Mouse (Mus musculus) inflammation-experienced regulatory T-cells, adult 6 months (primary cell): ENCODE measurements around the gene Zranb1. TPM values are rescaled to one million over a fixed set of nuclear protein-coding genes. Genes with fewer than 3 reads are reported as not detected.
A peak's percentile ranks its signal among the peaks of the same experiment; 100 is the strongest.

Experiments
- ATAC-seq: one replicate; pipeline ENCODE4 v1.8.0; 2017
- polyA plus RNA-seq, 3 experiments: library from polyadenylated mRNA; unstranded; fragments of 100-300 nt; shearing (Covaris generic); gene quantifications; one replicate each; pipeline ENCODE4 v1.2.1; 2017

Gene Zranb1
- polyA plus RNA-seq, 3 experiments from 2014 or later: 8.2 to 14.0 (median 13.5) TPM

DNA sequence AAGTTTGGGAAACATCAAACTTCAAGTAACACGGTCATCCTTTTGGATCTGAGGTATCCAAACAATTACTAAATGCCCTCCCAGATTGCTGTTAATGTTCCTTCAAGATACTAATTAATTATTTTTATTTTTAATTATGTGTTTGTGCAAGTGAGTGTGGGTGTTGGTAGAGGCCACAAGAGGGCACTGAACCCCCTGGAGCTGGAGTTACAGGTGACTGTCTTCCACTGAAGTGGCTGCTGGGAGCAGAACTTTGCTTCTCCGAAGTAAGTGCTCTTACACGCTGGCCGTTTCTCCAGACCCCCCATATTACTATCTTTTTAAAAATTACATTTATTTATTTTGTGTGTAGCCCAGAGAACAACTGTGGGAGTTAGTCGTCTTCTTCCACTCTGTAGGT lies 887 bp upstream of the Zranb1 start:
- no peak for ATAC-seq

DNA sequence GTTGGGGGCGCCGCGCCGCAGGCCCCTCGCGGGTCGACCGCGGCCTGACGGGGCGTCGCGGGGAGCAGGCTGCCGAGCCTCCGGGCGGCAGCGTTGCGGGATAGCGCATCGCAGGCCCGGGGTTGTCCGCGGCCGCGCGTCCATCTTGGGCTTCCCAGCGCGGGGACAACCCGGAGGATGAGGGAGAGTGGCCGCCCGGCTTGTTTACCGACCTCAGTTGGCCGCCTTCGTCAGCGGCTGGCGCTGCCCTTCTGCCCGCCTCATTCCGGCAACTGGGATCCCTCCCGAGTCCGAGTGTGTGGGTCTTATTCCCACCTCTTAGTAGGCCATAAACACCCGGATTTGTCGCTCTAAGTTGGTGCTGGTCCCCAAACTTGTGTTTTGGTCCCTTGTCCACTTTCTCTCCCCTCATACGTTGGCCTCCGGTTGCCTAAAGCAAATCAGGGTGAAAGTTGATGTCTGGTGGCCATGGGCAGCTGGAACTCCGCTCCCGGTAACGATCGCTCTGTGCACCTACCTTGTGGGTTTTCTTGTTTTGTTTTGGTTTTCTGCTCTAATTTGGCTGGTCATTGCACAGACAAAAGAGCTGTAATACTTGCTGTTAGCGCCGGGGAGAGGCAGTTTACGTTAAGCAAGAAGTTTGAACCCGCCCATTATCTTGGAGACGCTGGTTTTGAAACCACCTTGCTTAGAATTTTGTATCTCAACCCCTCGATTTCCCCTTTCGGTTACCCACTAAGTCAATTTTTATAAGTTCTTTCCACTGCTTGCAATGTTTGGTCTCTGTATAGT lies 814 bp downstream of the Zranb1 start:
- peak; percentile 16 for ATAC-seq

DNA sequence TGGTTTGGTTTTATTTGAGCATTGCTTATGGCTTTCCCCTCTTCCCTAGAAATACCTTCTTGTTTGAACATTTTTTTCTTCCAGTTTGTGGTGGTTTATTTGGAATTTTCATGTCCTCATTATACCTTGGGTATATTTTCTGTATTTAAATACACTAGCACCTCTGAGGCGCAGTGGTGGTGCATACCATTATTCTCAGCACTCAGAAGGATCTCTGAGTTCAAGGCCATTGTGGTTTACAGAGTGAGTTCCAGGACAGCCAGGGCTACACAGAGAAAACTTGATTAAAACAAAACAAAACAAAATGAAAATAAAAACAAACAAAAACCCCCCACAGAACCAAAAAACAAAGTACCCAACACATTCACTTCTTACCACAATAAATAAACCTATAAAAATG lies 2.4 kb downstream of the Zranb1 start:
- no peak for ATAC-seq

DNA sequence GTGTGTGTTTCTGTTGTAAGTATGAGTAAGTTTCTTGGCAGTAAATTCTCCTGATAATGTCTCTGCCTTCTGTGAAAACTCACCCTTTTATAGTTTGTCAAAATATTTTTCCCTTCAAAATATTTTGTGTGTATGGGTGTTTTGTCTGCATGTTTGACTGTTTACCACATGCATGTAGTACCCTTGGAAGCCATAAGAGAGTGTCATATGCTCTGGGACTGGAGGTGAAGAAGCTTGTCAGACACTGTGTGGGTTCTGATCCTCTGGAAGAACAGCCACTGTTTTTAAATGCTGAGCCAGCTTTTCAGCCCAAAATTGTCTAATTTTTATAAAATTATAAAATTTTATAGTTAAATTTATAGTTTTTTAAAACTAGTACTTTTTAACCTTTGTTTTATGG lies 3.8 kb downstream of the Zranb1 start:
- ATAC-seq: no peak

DNA sequence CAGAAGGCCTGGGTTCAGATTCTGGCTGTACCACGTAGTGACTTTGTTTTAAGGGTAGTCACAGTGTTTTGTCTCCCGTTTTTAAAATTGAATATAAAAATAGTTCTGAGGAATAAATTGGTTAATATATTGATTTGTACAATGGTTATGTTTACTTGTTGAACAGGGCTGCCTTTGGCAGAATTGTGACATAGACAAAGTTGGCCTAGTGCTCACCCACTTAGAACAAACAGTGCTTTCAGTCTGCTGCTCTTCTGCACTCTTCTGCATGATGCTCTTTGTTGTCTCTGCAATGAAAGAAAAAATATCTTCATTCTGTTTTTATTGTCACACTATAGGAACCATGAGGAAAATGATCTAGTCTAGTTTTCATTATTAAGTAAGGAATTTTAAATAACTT lies 8.2 kb downstream of the Zranb1 start:
- no peak for ATAC-seq

DNA sequence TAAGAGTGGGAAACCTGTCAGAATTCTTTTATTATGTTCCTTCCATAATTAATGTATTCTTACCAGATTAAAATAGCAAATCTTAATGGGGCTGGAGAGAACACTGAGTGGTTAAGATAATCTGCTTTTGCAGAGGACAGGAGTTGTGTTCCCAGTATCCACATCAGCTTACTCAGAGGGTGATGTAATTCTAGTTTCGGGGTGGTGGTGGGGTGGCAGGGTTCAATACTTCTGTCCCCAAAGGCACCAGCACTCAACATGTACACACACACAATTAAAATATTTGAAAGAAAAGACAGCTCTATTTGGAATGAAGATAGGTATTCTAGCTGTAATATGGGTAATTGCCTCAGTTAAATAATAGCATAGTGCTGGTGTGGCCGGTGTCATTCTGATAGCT lies 9.6 kb downstream of the Zranb1 start:
- ATAC-seq: no peak

DNA sequence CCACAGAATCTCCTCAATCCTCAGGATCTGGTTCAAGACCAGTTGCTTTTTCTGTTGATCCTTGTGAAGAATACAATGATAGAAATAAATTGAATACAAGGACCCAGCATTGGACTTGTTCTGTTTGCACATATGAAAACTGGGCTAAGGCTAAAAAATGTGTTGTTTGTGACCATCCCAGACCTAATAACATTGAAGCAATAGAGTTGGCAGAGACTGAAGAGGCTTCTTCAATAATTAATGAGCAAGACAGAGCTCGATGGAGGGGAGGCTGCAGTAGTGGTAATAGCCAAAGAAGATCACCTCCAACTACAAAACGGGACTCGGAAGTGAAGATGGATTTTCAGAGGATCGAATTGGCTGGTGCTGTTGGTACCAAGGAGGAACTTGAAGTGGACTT lies 19.0 kb downstream of the Zranb1 start:
- no peak for ATAC-seq

DNA sequence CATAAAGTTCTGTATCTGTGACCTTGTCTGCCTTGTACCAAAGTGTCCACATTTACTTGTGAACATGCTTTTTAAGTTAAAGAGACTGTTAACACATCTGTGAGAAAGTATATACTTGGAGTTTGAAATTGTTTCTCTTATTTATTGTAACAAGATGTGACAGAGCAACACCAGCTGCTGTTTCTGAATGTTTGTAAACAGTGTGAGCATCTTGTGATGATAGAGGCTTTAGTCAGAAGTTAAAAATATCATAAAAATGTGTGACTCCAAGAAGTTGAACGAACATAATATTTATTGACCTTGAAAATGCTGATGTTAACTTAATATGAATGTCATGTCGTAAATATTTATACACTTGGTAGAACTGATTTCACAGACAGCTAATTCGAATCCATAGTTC lies 19.7 kb downstream of the Zranb1 start:
- ATAC-seq: no peak

DNA sequence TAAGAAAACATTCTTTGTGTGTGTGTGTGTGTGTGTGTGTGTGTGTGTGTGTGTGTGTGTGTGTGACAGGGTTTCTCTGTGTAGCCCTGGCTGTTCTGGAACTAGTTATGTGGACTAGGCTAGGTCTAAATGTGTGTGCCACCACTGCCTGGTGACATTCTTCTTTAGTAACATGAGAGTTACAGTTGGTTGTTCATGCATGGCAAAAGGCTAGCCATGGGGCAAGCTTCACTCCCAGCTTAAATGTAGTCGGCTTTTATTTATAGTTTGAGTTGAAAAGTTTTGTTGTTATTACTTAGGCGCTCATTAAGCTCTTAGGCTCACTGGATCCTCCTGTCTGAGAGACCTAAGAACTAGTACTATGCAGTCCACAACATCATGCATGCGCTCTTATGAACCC lies 33.5 kb downstream of the Zranb1 start:
- no peak for ATAC-seq

DNA sequence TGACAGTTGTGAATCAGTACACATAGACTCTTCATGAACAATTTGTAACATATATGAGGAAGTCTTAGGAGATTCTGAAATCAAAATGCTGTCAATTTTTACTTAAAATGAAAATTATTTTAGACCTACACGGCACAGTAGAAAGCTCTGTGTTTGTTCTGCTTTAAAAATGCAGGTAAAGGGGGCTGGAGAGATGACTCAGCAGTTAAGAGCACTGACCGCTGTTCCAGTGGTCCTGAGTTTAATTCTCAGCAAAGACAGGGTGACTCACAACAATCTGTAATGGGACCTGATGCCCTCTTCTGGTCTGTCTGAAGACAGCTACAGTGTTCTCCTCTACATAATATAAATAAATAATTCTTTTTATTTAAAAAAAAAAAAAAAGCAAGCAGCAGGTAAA lies 34.8 kb downstream of the Zranb1 start:
- ATAC-seq: no peak

DNA sequence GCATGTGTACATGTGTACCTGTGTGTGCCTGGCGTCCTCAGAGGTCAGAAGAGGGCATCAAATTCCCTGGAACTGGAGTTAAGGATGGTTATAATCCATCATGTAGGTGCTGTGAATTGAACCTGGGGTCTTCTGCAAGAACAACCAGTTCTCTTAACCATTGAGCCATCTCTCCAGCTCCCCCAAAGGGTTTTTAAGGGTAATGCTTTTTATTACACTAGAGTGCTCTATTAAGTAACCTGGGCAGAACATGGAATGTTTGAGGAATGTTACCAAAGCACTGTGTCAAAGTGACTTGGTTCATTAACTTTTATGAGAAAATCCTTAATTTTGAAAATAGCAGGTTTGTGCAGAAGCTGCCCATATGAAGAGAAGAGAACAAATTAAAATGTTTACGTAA lies 41.1 kb downstream of the Zranb1 start:
- no peak for ATAC-seq

DNA sequence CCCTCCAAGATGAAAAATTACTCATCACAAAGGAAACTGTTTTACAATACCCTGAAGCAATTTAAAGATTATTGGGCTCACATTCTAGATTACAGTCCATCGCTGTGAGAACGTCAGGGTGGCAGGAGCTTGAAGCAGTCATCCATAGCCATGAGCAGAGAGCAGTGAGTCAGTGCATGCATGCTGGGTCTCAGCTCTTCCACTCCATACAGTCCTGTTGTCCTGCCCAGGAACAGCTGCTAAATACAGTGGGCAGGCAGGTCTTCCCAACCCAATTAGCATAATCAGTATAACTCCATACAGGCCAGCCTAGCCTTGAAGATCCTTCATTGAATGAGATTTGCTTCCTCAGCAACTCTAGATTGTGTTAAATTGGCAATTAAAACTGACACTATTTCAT lies 45.1 kb downstream of the Zranb1 start:
- no peak for ATAC-seq

DNA sequence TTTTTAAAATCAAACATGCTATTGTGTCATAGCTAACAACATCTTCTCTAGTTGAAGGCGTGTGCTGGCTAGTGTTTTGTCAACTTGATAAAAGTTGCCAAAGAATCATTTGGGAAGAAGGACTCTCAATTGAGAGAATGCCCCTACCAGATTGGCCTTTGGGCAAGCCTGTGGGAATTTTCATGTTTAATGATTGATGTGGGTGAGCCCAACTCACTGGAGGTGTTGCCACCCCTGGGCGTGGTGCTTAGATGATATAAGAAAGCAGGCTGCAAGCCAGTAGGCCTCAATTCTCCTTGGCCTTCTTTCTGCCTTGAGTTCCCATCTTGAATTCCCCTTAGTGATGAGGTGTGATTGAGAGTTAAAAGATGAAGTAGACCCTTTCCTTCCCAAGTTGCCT lies 47.0 kb downstream of the Zranb1 start:
- no peak for ATAC-seq

DNA sequence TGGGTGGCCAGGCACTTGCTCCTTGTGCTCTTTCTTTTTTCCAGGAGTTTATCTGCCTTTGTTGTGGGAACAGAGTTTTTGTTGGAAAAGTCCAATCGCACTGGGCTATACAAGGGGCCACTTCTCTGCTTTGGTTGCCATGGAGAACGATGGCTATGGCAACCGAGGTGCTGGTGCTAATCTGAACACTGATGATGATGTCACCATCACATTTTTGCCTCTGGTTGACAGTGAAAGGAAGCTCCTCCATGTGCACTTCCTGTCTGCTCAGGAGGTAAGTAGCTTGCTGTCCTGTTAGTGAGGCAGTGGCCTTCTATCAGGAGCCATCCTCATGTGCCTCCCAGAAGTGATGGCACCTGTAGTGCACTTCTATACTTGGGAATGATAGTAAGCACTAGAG lies 51.7 kb downstream of the Zranb1 start:
- ATAC-seq: no peak

DNA sequence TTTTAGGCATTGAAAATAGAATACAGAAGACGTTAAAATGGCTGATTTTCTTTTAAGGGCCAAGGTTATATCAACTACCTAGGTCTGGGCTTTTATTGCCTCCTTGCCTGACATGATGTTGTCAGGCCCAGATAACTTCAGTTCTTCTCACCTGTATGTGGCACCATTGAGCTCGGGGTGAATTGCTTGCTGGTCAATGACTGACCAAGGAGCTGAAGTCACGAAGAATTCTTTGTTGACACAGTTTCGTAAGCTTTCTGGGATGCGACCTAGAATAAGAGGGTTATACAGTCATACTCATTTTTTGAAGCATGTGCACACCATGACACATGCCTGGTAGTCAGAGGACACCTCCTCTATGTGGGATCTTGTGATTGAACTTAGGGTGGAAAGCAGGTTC lies 58.9 kb downstream of the Zranb1 start:
- no peak for ATAC-seq

DNA sequence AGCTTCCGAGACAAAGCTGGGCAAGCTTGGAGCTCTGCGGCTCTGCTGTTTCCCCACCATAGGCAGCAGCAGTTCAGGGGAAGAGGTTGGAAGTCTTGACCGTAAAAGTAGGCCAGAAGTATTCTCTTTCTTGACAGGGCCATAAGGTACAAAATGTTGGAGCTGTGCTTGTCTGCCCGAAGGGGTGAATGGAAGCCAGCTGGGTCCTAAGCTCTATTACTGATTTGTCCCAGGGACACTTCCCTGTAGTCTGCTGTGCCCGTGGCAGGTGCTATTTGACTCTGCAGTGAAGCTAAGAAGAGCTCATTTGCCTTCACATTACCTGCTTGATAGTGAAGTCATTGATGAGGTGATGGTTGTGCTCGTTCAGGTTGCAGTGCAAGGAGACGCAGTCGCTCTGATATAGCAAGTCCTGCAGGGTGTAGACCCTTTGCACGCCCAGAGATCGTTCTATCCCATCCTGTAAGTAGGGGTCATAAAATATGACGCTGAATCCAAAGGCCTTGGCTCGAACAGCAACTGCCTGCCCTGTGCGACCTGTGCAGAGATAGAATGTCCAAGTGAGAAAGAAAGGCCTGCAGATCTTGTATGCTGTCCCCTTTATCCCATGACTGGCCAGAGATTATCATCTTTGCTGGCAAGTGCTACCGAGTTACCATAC lies 60.4 kb downstream of the Zranb1 start:
- ATAC-seq: no peak

DNA sequence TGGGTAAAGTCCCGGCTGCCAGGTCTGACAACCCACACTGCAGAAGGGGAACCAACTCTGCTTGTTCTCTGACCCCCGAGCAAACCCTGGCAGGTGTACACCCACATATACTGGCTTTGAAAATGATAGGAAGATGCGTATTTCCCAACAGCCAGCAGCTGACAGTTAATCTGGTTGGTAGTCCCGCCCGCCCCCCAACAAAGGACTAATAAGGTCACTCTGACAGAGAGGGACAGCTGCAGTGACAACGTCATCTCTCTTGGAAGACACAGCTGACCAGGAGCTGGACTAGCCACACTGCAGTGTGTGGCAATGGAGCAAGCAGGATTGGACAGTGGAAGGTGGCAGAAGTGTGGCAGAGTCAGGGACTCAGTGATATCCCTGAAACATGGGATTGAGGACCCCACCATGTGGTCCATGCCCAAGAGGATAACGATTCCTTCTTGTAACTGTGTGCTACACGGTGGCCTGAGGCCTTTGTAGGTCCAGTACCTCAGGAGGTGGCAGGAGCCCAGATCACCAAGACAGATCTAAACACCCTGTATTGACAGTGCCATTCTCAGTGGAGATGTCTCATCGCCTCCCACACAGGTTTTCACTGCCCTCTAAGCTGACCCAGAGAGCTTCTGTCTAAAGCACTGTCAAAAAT lies 62.1 kb downstream of the Zranb1 start:
- ATAC-seq: no peak

DNA sequence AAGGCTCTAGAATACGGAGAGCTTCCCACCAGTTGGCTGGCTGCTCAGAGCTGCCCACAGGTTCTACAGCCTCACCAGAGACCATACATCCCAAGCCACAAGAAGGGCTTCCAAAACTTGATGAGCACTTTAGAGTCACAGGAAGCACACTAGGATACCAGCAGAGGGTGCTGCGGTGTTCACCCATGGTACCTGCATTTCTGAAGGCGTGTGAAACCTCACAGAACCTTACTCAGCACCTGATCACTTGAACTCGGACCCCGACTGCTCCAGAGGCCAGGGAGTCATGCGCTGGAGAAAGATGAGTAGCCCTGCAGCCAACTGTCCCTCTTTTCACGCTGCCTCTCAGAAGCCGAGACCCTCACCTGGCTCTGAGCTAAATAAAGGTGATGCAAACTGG lies 63.2 kb downstream of the Zranb1 start:
- ATAC-seq: no peak

DNA sequence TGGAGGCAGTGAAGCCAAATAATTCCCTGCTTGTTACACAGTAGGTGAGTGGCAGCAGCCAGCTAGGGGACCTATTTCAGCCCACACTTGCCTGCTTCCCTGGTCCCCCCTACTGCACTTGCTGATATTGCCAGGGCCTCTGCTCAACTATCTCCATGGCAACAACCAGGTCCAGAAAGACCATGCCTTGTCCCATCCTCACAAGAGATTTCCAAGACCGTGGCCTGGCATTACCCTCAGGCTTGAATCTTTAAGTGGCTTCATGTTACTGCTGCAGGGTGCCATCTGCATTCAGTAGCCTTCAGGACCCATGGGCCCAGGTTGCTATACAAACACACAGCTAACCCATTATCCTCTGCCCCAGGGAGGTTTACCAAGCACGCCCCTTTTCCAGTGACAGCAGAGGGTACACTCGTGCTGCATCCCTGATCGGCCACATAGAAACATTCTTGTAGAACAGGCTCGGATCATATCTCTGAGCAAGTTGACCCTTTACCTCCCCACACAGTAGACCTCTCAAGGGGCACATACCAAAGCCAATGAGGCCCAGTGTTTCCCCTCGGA lies 63.8 kb downstream of the Zranb1 start:
- ATAC-seq: no peak

DNA sequence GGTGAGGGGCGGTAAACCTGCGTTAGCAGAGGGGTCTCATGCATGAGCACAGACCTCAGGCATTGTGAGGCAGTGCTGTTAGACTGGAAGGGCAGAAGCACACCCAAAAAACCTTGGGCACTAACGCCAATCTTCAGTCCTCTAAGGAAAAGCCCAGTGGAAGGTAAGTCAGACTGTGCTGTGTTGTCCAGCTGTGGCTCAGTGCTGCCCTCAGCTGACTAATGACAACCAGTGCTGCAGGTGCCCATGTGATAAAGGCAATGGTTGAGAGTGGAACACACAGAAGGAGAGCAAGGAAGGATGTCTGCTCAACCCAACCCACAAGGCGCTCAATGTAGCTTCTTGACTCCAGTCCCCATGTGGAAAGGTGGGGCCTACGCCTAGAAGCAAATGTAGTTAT lies 65.4 kb downstream of the Zranb1 start:
- ATAC-seq: no peak

DNA sequence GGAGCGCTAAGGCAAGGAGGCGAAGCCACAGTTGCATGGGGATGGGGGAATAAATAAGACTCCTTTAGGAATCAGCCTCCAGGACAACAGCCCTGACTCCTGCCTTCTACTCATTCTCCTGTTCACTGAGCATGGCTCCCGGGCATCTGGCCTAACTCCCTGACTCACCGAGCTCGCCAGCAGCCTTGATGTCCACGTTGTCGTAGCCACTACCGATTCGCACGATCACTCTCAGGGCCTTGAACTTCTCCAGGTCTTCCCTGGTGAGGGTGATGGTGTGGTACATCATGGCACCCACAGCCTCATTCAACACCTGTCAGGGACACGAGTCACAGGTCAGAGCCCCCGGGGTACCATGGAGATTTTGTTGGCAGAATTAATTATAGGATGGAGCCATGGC lies 67.7 kb downstream of the Zranb1 start:
- no peak for ATAC-seq

DNA sequence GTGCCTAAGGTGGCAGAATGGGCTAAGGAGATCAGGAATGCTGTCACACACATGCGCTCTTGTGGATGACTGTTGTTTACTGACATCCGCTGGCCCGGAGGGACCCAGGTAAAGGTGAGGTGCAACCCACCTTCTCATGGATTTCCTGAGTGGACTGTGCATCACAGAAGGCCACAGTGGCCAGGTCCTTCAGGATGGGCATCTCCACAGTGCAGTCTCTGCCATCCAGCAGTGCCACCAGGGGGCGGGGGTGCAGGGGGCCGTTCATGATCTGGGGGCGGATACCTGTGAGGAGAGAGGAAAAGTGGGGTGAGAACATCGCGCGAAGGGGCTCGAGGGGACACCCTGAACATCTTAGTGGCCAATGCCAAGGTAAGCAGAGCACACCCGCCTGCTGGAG lies 68.1 kb downstream of the Zranb1 start:
- ATAC-seq: no peak

DNA sequence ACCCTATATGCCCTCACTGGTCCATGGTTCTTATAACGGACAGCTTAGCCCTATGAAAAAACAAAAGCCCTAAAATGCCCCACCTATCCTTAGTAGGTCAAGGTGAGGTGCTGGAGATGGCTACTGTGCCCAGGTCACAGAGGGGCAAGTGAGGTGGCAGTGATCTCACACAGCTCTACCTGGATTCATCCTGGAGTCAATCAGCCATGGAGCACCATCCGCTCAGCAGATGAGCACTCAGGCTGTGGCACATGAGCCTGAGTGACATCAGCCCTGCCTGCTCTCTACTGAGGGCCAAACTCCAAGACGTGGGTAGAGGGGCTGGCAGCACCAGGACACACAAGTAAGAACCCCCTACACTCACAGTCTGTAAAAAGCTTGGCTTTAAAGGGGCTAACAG lies 70.4 kb downstream of the Zranb1 start:
- ATAC-seq: no peak

DNA sequence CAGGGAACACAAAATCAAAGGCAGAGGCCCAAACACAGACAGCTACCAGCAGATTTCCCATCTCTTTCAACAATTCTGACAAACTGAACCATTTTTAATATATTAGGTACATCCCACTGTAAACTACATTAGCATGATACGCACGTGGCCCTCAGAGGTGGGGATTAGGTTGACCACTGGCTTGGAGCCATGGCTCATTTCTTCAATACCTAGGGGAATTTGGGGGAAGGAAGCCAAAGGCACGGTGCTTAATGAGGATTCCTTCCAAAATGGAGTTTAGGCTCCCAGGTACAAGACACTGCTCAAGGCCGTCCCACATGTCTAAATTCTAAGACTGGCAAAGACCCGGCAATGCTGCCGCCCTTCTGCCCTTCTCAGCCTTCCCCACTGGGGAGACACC lies 71.3 kb downstream of the Zranb1 start:
- no peak for ATAC-seq
